Mouse (Mus musculus): ENCODE measurements around the gene Eng.

The Eng gene

DNA sequence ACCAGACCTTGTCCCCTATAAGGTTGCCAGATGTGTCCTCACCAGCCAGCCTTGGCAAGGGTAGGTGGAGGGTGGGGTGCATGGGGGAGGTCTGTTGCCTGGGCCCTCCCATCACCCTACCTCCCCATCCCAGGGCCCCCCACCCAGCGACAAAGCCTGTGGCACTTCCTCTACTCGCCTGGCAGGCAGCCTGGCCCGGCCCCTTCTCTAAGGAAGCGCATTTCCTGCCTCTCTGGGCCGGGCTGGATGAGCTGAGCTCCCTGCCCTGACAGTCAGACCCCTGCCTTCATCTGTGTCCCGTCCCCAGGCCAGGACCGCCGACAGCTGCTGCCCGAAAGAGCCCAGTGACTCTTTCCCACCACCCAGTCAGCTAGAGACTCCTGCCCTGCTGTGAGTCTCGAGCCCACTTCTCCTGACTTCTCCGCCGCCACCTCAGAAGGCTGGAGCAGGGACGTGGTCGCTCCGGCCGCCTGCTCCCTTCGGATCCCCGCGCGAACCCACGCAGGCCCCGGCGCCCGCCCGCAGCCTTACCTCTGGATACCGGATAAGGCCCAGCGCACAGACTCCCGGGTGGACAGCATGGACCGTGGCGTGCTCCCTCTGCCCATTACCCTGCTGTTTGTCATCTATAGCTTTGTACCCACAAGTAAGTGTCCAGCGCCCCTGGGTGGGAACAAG lies at the start of gene Eng:
TSS of gene Eng (plus strand) at position 217 of the 678 bp plus-strand sequence.
- no peak for DNase-seq (ENCODE audit: low spot score)

DNA sequence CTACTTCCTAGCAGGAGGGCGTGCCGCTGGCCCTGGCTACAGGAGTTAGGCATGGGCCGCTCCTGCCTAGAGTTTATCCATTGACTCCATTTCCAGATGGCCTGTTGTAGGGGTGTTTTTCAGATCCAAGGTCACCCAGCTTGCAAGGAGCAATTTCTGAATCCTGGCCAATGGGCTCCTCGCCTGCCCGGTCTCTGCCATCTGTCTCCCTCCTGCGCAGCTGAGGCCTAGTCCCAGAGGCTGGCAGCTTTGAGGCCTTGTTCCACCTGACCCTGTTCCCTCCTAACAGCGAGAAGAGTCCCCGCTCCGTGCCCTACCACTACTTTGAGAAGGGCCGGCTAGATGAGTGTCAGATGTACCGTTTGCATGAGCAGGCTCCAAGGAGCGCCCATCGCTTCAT lies 49.7 kb upstream of the Eng start:
- no peak for DNase-seq (ENCODE audit: low spot score)

DNA sequence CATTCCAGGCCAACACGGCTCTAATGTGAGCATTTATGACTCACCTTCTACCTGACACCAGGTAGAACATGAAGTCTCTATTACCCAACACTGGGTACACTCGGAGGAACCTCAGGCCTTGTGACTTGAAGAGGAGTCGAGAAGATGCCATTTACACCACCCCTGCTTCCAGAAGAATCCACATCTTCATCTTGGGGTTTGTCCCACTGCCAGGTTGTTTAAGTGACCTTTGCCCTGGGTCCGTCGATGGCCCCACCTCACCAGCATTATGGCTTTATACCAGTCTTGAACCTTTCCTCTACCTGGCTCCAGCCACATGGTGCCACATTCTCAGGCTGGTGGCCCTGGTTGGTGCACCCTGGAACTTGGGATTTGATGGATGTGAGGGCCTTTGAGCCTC lies 49.1 kb upstream of the Eng start:
- no peak for DNase-seq (ENCODE audit: low spot score)

DNA sequence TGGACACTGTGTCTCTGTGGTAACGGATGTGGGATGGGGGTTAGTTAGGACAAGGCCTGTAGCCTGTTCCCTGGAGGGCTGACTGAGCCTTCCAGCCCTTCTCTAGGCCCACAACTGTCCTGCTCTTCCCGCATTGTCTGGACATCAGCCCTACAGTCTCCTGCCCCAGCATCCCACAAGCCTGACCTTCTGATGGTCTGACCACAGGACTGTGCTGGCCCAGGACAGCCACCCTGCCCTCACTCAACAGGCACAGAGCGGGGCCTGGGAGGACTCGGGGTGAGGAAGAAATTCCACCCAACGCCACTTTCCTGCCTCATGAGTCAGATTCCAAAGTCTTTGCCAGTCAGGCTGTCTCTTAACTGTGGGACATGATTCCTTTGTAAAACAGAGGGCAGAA lies 48.7 kb upstream of the Eng start:
- DNase-seq (ENCODE audit: low spot score) = no peak

DNA sequence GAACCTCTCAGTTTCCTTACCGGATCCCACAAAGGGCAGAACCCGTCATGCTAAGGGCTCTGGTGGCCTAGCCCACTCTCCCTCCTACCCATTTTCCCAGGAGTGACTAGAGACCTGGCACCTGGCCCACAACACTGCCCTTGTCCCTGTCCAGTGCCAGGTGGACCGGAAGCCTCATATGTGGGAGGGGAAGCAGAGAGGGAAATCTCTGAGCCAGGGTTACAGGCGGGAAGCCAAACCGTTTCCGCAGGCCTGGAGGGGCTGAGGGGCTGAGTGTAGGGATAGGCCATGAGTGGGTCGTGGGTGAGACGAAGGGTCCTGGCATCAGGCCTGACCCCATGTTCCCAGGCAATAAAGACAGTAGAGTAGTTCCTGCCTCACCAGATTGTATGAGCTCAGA lies 47.9 kb upstream of the Eng start:
- no peak for DNase-seq (ENCODE audit: low spot score)

DNA sequence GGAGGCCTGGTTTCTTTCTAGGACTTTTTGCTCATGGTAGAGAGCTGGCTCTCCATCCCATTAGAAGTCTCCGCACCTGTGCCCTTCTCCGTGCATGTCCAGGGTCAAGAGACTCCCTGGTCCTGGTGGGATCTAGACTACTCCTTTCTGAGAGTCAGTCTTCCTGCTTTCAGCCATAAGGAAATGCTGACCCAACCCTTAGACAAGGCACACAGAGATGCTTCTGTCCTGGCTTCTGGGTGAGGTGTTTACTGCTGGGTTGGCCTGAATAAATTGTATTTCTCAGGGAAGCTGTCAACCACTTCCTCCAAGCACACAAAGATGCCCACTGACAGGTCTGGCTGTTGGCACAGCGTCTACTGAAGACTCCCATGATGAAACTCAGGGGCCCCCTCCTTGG lies 47.0 kb upstream of the Eng start, which contains the start of gene St6galnac6:
TSS of gene St6galnac6 (plus strand) at position 301 of the 400 bp plus-strand sequence.
- DNase-seq (ENCODE audit: low spot score) = no peak

DNA sequence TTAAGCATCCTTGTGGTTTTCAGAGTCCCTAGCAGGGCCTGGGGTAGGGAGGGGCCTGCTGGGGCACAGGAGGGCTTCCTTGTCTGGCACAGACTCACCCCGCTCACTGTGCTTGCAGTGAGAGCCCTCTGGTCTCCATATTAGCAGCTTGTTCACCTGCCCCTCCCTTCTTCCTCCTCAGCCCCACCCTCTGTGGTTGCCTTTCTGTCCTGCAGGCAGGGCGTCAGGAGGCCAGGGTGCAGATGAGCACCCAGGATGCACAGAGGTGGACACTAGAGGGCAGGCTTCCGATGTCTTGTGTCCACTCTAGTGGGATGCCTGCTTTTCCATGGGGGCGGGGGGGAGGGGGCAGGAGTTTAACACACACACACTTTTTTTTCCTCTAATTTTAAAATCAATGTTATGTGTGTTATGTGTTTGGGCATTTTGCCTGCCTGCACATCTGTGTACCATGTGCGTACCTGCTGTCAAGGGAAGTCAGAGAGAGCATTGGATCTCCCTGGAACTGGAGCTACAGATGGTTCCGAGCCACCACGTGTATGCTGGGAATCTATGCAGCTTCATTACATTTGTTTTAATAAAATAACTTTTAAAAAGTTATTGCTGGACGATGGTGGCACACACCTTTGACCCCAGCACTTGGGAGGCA lies 44.9 kb upstream of the Eng start:
- DNase-seq (ENCODE audit: low spot score) = no peak

DNA sequence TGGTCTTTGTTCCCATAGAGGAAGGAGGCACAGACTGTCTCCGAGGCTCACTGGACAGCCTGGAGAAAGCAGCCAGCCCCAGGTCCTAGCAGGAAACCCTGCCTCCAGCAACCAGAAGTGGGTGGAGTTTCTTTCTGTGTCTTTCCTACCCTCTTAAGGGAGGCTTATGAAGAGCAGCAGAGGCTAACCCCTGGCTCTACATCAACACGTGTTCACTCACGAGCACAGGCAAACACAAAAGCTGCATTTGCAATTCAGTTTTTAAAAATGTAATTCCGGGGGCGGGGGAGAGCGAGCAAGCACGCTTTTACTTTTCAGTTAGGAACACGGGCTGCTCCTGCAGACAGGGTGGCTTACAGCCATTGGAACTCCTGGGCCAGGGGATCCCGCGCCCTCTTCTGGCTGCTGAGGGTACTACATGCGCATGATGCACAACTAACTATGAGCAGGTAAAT lies 43.8 kb upstream of the Eng start:
- peak; percentile 68 for DNase-seq (ENCODE audit: low spot score)

DNA sequence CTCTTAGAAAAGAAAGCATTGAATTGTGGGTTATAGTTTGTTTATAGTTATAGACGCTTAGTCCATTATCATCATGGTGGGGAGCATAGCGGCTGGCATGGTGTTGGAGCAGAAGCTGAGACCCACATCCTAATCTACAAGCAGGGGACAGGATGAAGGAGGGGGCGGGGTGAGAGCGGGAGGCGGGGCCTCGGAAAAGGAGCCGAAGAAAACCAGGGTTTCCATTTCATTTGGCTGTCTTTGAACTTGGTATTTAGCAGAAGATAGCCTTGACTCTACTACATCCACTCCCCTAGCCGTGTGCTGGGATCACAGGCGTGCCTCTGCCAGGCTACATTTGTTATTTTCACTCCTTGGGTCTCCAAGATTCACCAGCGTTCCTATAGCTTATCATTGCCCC lies 41.8 kb upstream of the Eng start:
- DNase-seq (ENCODE audit: low spot score) = no peak

DNA sequence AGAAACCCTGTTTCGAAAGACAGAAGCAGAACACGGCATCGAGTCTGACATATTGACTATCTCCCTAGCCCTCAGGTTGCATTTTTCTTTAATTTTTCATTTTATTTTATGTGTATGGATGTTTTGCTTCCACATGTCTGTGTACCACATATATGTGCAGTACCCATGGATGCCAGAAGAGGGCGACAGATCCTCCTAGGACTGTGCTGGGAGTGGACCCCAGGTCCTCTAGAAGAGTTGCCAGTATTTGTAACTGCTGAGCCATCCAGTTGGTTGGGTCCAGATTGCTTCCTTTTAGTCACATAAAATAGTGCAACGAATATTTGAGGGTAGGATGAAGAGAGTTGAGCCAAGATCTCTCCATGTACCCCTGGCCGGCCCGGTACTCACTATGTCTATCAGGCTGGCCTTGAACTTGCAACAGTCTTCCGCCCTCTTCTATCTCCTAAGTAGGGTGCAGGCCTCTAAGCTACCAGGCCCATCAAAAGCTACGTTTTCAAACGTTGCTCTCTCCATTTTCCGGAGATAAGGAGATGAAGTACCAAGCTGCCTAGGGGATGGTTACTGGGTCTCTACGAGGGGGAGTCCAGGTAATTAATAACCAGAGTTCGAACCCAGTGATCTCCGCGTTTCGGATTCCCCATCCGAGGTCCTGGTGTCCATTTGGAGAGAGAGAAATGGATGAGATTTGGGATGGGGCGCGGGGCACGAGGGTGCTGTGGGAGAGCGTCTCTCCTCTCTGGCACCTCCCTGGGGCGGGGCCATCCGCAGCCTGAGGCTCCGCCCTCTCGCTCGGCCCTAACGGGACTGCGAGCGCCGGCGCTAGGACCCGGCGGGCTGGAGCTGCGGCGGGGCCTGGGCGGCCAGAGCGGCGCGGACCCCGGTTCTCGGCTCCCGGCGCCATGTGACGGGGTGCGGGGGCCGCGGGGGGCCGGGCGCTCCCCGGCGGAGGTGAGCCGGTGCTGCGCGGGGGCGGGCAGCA lies 39.9 kb upstream of the Eng start:
- DNase-seq (ENCODE audit: low spot score) = no peak

DNA sequence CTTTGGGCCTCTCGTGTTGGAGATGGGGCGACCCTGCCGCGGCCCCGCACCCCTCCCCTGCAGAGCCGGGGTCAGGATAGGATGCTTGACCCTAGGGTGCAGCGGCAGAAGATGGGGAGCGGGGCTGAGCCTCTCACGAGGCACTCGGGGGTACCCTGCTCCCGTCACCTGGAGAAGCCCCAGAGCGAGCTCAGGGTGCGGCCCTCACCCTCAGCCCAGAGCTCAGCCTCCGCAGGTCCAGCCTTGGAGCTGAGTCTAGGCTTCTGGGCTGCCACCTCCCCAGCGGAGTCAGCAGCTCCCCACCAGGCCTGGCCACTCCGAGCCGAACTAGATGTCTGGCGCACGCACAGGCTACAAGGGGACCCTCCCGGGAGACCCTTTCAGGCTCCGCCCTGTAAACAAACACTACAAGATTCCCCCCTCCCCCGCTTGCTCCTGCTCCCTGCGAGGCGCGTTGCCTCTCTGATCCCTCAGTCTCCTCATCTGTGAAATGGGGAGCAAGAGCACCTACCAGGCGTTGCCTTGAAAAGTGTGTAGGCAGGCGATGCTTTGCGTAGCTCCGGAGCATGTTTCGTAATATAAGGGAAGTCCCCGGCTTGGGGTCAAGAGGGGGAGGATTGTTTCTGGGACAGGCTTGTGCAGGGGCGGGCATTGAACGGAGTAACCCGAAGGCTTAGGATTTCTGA lies 39.0 kb upstream of the Eng start:
- no peak for DNase-seq (ENCODE audit: low spot score)

DNA sequence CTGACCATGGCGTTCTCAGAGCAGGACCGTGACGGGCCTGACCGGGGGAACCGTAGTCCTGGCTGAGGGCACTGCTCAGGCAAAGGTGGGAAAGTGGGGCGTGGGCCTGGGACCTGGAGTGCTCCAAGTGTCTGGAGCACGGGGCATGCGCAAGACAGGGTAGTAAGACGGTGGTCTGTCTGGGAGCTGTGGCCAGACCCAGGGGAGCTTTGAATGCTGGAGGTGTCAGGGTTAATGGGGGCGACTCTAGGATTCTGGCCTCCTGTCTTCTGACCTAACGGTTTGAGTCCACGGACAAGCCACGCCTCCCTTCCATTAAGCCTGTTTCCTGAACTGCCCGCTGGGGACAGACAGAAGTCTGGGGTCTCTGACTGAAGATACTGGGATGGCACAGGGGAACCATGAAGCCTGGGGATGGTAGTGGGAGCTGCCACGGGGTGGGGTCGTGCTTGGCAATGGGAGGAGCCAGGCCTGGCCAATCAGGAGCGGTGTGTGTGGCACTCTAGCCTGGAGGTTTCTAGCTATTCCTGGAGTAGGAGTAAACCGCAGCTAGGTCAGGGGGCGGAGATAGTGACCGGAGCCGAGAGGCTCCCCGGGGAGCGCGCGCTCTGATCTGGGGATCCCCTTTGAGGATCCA lies 38.1 kb upstream of the Eng start:
- DNase-seq (ENCODE audit: low spot score) = no peak

DNA sequence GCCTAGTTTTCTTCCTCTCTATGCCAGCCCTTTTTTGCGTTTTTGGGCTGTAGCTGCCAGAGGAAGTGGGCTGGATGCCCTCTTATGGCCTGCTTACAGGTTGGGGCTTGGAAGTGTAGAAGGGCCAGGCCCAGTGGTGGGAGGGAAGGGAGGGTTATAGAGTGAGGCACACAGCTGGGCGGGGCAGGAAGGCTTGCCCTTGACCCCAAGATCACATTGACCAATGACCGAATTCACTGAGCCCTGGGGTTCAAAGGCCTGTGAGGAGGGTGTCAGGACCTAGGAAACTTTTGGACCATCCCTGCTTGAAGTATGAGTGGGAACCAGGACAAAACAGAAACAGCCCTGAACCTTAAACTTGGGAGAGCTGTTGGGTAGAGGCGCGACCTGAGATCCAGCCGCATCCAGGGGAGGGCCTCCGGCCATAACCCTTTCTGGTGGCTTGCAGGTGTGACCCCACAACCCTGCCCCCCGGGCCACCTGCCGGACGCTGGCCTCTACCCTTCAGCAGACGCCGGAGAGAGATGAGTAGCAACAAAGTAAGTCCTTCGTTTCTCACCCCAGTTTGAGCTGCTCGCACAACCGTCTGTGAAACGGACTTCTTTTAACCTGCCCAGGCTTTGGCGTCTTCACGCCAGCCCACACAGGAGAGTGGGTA lies 37.5 kb upstream of the Eng start:
- DNase-seq (ENCODE audit: low spot score) = no peak

DNA sequence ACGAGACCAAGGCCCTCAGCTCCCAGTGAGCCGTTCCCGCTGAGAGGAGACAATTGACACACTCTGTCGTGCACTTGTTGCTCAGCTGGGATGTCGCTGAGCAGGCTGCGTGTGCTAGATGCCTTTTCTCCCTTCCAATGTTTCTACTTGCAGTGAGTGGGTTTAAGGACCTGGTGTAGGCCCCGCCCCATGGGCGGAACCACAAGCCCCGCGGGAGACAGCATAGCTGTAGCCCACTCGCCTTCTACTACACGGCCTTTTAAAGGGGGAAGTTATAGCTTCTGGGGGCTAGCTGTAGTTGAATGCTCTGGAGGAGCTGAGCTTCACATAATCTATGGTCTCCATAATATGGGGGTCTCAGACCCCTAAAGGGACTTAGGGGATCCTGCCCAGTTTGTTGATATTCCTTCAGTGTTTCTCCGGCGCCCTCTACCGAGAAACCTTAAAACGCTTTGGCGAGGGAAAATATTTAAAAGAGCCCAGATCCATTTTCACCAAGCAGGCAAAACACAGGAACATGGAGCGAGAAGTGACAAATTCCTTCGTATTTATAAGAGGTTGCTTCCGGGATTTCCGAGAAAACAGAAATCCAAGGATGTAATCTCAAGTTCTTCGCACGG lies 35.7 kb upstream of the Eng start:
- no peak for DNase-seq (ENCODE audit: low spot score)

DNA sequence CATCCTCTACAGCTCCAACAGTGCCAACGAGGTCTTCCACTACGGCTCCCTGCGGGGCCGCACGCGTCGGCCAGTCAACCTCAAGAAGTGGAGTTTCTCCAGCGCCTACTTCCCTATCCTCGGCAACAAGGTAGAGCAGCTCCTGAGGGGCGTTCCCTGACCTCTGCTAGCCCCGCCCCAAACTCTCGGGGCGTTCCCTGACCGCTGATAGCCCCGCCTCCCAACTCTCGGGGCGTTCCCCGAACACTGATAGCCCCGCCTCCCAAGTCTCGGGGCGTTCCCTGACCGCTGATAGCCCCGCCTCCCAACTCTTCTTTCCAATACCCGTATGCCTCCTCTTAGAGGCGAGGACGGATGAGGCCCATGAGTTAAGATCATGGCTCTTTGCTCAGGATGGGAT lies 34.1 kb upstream of the Eng start:
- DNase-seq (ENCODE audit: low spot score) = no peak

DNA sequence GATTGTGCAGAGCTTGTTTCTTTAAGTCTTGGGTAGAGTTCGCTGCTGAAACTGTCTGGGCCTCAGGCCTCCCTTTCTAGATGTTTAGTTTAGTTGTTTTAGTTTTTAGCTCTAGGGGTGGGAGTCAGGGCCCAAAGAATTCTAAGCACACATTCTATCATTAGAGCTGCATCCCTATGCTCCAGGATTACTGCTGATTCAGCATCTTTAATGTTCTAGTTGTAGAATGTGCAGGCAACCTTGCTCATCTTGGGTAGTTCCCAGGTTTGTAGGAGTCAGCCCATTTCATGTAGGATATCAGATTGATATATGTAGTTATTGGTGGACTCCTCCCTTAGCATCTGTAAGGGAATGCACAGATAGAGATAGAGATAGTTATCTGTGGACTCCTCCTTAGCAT lies 29.3 kb upstream of the Eng start:
- DNase-seq (ENCODE audit: low spot score) = no peak

DNA sequence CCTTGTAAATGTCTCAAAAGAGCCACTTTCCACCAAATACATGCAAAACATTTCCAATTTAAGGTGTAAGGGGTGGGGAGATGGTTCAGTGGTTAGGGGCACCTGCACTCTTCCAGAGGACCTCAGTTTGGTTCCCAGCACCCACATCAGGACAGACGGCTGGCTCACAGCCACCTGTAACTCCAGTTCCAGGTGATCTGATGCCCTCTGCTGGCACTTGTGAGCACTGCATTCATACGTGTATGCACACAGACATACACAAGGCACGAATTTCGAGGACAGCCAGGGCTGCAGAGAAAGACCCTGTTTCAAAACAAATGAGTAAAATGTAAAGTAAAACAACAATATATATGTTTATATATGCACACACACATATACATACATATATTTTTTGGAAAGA lies 28.8 kb upstream of the Eng start:
- DNase-seq (ENCODE audit: low spot score) = no peak

DNA sequence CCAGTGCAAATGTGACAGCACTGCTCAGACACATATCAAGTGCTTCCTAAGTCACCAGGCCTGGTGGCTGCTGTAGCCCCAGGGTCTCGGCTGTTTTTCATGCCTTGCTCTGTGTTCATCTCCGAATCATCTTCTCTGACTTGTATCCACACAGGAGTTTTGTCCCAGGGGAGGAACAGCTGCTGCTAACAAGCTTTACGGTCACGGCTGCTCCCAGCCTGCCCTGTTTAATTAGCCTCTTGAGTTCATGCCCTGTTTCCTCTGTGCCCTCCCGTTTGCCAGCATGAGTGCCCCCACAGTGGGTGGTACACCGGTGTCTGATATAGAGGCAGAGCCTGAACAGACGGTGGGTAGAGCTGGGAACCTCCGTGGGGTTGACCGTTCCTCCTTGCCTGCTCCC lies 28.3 kb upstream of the Eng start:
- DNase-seq (ENCODE audit: low spot score) = no peak

DNA sequence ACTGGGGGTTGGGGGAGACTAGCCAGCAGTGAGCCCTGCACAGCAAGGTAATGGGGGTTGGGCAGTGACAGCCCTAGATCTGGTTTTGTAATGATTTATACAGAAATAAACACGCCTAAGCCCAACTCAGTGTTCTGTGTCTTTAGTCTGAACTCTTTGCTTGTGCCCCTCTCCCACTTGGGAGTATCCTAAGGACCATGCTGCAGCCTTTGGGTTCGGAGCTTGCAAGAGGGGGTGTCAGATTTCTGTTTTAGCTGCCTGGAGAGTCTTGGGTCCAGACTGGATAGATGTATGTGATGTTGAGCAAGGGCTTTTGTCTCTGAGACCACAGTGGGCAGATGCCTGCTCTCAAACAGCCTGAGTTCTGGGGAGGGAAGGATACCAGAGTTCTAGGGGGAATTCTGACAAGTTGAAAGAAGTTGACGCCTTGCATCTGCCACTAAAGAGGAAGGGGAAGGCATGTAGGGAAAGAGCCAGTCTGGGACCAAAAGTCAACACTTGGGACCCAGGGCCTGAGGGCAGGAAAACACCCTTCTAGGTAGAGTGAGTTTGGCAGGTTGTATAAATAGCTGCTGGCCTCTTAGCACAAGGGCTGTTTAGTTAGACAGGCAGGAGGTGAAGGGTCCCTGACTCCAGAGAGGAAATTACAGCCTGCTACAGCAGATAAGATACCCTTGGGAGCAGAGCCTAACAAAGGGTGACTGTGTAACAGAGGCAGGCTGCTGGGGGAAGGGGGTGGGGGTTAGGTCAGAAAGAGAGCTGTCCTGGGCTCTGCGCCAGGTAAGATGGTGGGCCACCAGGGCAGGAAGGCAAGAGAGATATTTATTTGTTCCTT lies 25.5 kb upstream of the Eng start:
- DNase-seq (ENCODE audit: low spot score) = no peak

DNA sequence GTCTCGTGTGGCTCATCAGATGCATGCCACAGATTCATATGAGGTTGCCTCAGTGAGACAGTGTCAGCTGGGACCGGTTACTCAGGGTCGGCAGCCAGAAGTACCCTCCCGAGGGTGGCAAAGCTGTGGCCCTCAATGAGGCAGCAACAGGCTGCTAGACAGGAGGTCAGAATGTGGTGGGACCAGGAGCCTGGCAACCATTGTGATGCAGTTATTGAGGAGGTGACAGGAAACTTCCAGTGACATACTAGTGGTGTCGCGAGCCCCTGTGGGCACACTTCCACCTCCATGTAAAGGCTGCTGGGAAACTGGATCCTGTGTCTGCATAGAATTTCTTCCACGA lies 24.9 kb upstream of the Eng start, which contains the start of gene Ak1:
TSS of gene Ak1 (plus strand) at position 242 of the 343 bp plus-strand sequence.
- DNase-seq (ENCODE audit: low spot score) = no peak
